Mouse (Mus musculus) regulatory T cell (primary cell): ENCODE measurements around the gene Bmp2.

ENCODE experiments used
- in situ Hi-C: fragments of 300-600 bp; cut with MboI, MseI; formaldehyde crosslinking; loops from one replicate; pipeline ENCODE4 v1.15.1; 2025; ENCODE audit warnings: high pct_unique_total_duplicates

Bmp2 gene

DNA sequence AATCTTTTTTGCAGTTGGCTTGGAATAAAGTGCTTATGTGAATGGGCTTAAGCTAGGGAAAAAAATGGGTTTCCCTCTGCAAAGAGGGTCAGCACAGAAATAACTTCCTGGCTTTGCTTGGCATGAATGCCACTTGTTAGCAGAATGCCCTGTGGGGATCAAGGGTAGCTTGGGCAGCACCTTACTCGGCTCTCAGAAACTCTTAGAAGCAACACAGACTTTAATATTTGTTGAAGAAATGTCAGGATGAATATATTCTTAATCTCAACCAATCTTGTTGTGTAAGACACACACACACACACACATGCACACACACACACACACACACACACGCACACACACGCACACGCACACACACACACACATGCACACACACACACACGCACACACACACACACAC lies 13.5 kb downstream of the Bmp2 start:
- in situ Hi-C loops: no loop called here

GRCm38 (mm10) chr2:133565995-133566710 lies 14.2 kb downstream of the Bmp2 start:
- in situ Hi-C loops: no loop called here

DNA sequence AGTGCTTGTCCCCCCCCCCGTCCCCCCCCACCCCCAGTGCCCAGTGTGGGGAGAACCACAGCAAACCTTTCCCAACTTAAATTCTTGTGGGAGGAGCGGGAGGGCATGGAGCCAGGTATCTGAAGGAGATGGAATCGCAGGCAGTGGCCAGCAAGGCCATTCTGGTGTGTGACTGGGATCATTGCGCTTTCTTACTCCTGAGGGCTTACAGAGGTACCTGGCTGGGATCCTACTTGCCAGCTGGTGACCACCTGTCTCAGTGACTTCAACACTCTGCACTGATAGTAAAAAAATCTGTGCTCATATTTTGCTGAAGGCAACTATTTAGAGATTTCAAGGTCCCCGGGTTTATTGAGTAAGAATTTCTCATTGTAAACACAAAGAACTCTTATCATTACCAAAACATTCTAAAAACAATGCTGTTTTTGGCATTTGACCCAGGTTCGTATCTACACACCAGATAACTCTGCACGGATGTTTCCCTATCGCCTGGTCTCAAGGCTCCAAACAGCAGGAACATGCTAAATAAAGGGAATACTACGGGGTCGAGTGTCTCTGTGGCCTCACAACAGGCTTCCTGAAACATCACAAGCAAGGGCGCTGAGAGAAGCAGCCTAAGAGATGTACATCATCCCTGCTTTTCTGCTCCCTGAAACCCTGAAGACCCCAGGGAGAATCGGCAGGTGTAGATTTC lies 39.8 kb downstream of the Bmp2 start:
- in situ Hi-C loops: no loop called here
